Mouse (Mus musculus) bone marrow, adult 2 months (tissue): Measurements from ENCODE around the gene Fgr.

ENCODE experiments used
- CTCF ChIP-seq: fragments of 200-500 bp; IDR thresholded peaks from 2 replicates; pipeline ENCODE4 v1.5.1; 2011; ENCODE audit warnings: low read length, control low read depth; ENCODE audit not compliant: control insufficient read depth, insufficient read depth
- POLR2A ChIP-seq: fragments of 200-500 bp; IDR thresholded peaks from 2 replicates; pipeline ENCODE4 v1.6.1; 2011; ENCODE audit warnings: low read depth, mild to moderate bottlenecking, control low read depth, low read length, borderline replicate concordance; ENCODE audit not compliant: control insufficient read depth

GRCm38 (mm10) chr4:133043798-133044646, 70.1 kb downstream of the Fgr start:
- no peak for TF ChIP-seq CTCF
- no peak for TF ChIP-seq POLR2A
